Mouse (Mus musculus) B cell, adult 67 days (primary cell): Measurements from ENCODE around the gene Rps6. TPM values are rescaled to one million over a fixed set of nuclear protein-coding genes. Genes with fewer than 3 reads are reported as not detected.

Experiments used
- total RNA-seq, 2 experiments: library from RNA; stranded (reverse); gene quantifications; 4 replicates each; pipeline ENCODE4 v1.2.4; 2023

Rps6 gene
- total RNA-seq, result 1,000 to 10,000 TPM; 1,614 to 1,660 TPM

GRCm38 (mm10) chr4:86857113-86858069, at the start of gene Rps6:
TSS of gene Rps6 (minus strand) at chr4:86857412.

DNA sequence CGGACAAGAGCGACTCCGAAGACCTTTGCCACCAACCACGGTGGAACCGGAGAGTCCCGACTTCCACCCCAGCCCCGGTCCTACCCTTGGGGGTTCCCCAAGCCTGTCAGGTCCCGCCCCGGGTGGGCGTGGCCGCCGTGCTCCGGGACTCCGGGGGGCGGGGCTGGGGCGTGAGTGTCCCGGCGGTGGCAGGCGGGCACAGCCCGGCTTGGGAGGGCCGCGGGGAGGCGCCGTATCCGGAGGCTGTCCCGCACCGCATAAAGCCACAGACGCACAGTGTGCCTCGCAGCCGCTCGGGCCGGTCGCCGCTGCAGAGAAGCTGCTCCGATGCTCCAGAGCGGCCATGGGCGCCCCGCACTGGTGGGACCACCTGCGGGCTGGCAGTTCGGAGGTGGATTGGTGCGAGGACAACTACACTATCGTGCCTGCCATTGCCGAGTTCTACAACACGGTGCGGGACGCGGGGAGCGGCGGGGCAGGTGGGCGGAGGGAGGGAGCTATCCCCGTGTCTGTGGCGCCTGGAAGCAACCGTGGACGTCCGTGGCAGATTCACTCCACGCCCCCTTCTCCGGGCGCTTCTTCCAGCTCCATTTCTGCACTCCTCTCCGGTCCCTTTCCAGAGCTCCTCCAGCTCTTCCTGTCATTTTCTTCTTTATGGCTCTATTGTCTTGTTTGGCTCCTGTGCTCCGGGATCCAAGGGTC, 17.1 kb upstream of the Rps6 start, which contains the start of gene Acer2:
Gene Acer2 (plus strand): TSS at position 251 of the 702 bp plus-strand sequence.

Other genes with a start within 250 kb of the Rps6 start
- 10 to 100 TPM; 20.4 to 24.8 TPM for gene Haus6, start 245.4 kb downstream of the Rps6 start, total RNA-seq
- 10 to 100 TPM in 1 of 2 experiments, 1 to 10 TPM in 1; 9.2 to 12.5 TPM for gene Plin2, start 187.4 kb downstream of the Rps6 start, total RNA-seq
- gene Dennd4c, start 108.9 kb downstream of the Rps6 start, total RNA-seq, result 10 to 100 TPM; 15.8 to 23.0 TPM
- gene Acer2, start 17.0 kb upstream of the Rps6 start, total RNA-seq, result under 1 TPM; 0.50 to 0.52 TPM